Mouse (Mus musculus): ENCODE results near the gene Bgn.

DNA sequence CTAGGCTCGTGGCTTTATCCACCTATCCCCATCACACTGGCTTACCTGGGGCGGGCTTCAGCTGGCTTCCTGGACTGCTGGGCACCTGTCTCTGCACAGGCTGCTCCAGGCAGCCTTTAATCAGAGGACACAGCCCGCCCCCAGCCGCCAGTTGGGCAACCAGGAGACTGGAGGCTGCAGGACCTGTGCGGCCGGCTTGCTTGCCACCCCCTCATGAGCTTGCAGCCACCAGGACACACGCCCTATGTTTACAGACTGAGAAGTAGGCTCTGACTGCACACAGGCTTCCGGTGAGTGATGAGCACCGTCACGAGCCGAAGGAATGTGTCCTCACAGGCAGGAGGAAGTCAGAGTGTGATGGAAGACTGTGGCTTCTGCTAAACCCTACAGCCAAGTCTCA lies 48.1 kb upstream of the Bgn start, which contains the start of gene Trex2:
- no peak for TF ChIP-seq CTCF (IDR thresholded peaks at IDR 0.05; ENCODE audit: low read depth, low read length)
- no peak for TF ChIP-seq POLR2A (IDR thresholded peaks at IDR 0.05; ENCODE audit: borderline replicate concordance, low read depth, low read length)

Measured in bone marrow macrophage, adult 2 months (primary cell).